Mouse (Mus musculus) lung, embryonic 14.5 days (tissue): ENCODE results near the gene Slc35b2. TPM values are rescaled to one million over a fixed set of nuclear protein-coding genes. Genes with fewer than 3 reads are reported as not detected.

ENCODE experiments used
- ATAC-seq: fragments of 200-750 bp; cut with Nextera tagmentation; 2 replicates; pipeline ENCODE4 v1.8.0; 2017; ENCODE audit warnings: mild to moderate bottlenecking, moderate TSS enrichment, moderate library complexity; ENCODE audit not compliant: insufficient read depth
- DNase-seq: peaks from one replicate; pipeline ENCODE4 v3.0.0-alpha.2; 2015
- H3K27ac ChIP-seq: fragments of 300-500 bp; sonication (generic); 2 replicates; pipeline ENCODE4 v1.5.1; 2014; ENCODE audit warnings: low read depth, mild to moderate bottlenecking, moderate library complexity
- H3K27me3 ChIP-seq: fragments of 300-500 bp; sonication (generic); 2 replicates; pipeline ENCODE4 v1.6.1; 2014; ENCODE audit warnings: low read length, control low read depth; ENCODE audit not compliant: insufficient read depth
- H3K36me3 ChIP-seq: fragments of 300-500 bp; sonication (generic); 2 replicates; pipeline ENCODE4 v1.6.1; 2014; ENCODE audit warnings: control low read depth; ENCODE audit not compliant: insufficient read depth
- H3K4me1 ChIP-seq: fragments of 300-500 bp; sonication (generic); 2 replicates; pipeline ENCODE4 v1.6.1; 2014; ENCODE audit warnings: antibody characterized with exemption, control low read depth; ENCODE audit not compliant: insufficient read depth
- H3K4me2 ChIP-seq: fragments of 300-500 bp; sonication (generic); 2 replicates; pipeline ENCODE4 v1.6.1; 2014; ENCODE audit warnings: mild to moderate bottlenecking
- H3K4me3 ChIP-seq: fragments of 300-500 bp; sonication (generic); 2 replicates; pipeline ENCODE4 v1.5.1; 2014; ENCODE audit warnings: low read depth, low read length
- H3K9ac ChIP-seq: fragments of 300-500 bp; sonication (generic); 2 replicates; pipeline ENCODE4 v1.6.1; 2014
- H3K9me3 ChIP-seq: fragments of 300-500 bp; sonication (generic); 2 replicates; pipeline ENCODE4 v1.6.1; 2016; ENCODE audit warnings: low read depth, low read length, control low read depth
- CTCF ChIP-seq: IDR thresholded peaks from 2 replicates; pipeline ENCODE4 v1.5.1; 2016; ENCODE audit warnings: antibody characterized with exemption, low read depth
- WGBS: fragments of 180-500 bp; shearing (Covaris S2); extraction: QIAGEN DNeasy Blood & Tissue Kit; methylation state at CpG from one replicate; pipeline ENCODE4 v1.1.7; 2014; 5-methylcytosine and 5-hydroxymethylcytosine counted together
- polyA plus RNA-seq: library from polyadenylated mRNA; unstranded; fragments of >200 nt; fragmentation: Nextera tagmentation; extraction: Ambion mirVana; gene quantifications from 2 replicates; pipeline ENCODE4 v1.2.1, GENCODE M21; 2014

Gene Slc35b2
- polyA plus RNA-seq, 1 experiment from 2014 or later = 137 TPM

- no peak for ATAC-seq
- H3K9me3 ChIP-seq = no peaks in the 10 kb centered on the region
- no peak for TF ChIP-seq CTCF
- H3K36me3 ChIP-seq = 0 out of 2 replicates have a peak, but pooled peaks cover 28% of the 10 kb centered on the region
- no peak overlapping the region for H3K9ac ChIP-seq
- no peak overlapping the region for H3K27ac ChIP-seq
- H3K4me3 ChIP-seq = no peak overlapping the region
- no peaks in the 10 kb centered on the region for H3K4me1 ChIP-seq
- H3K4me2 ChIP-seq = no peak overlapping the region
- 79% methylated on average over 12 of the region's 12 CpGs for WGBS
- DNase-seq = no peak
- H3K27me3 ChIP-seq = no peaks in the 10 kb centered on the region
These were observed 44.8 kb upstream of the Slc35b2 start for GRCm38 (mm10) chr17:45518766-45519475.

DNA sequence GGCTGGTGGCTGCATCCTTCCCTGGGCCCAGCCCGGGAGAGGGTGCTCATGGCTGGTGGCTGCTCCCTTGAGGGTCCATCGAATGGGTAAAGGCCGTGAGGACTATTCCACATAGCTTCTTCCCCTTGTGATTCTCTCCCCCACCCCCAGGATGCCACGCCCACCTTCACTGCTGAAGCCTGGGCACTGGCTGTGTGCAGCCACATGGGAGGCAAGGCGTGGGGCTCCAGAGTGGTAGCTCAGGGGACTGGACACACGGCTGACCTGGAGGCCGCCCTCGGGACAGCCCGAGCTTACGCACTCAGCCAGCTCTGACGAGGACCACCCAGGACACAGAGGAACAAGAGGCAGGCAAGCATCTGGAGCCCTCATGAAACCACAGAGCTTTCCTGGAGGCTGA lies 43.5 kb upstream of the Slc35b2 start:
- no peak for TF ChIP-seq CTCF
- ATAC-seq = no peak
- Histone ChIP-seq H3K4me3 (no peak overlapping the region), H3K36me3 (0 out of 2 replicates have a peak, but pooled peaks cover 28% of the 10 kb centered on the region), H3K9me3 (no peaks in the 10 kb centered on the region), H3K4me2 (no peak overlapping the region), H3K27me3 (no peaks in the 10 kb centered on the region), H3K4me1 (no peaks in the 10 kb centered on the region), H3K9ac (no peak overlapping the region), H3K27ac (no peak overlapping the region)
- no peak for DNase-seq
- WGBS = 80% methylated on average over 11 of the region's 11 CpGs

- Histone ChIP-seq H3K36me3 (0 out of 2 replicates have a peak, but pooled peaks cover 15% of the 10 kb centered on the region), H3K9me3 (no peaks in the 10 kb centered on the region), H3K4me3 (peak within 1 kb of the TSS; percentile 35), H3K4me1 (no peaks in the 10 kb centered on the region), H3K27ac (no peak within 1 kb of the TSS), H3K4me2 (peak within 1 kb of the TSS; percentile 76), H3K27me3 (peaks cover 6% of the 10 kb centered on the region; the same call in 1 of the 2 replicates), H3K9ac (peak within 1 kb of the TSS; percentile 59)
- DNase-seq (peak; percentile 85), ATAC-seq (peak; percentile 81)
- TF ChIP-seq CTCF = 0 out of 2 replicates have a peak, but pooled peaks have one; percentile 26
- WGBS = under 1% methylated on average over 21 of the region's 21 CpGs
These were observed 40.4 kb upstream of the Slc35b2 start, which contains the start of gene Tcte1 for GRCm38 (mm10) chr17:45523263-45523662. Gene Tcte1 (plus strand): TSS chr17:45523434.

DNA sequence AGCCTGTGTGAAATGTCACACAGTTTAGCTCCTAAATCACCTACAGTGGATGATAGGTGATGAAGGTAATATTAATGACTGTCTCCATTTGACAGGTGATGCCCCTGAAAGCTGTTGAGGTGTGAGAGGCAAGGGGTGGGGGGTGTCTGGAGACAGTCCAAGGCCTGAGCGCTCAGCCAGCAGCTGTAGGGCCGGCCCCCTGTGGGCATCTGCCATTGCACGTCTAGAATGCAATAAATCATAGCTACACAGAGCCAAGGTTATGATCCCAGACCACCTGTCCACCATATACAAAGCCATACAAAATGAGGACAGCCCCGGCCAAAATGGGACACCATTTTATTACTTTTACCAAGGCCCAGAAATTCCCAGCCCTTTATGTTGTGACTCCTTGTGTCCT lies 38.7 kb upstream of the Slc35b2 start:
- H3K4me1 ChIP-seq = no peaks in the 10 kb centered on the region
- no peak overlapping the region for H3K9ac ChIP-seq
- H3K27ac ChIP-seq = no peak overlapping the region
- peaks cover 11% of the 10 kb centered on the region; the same call in 1 of the 2 replicates for H3K27me3 ChIP-seq
- H3K4me2 ChIP-seq = no peak overlapping the region
- no peak overlapping the region for H3K4me3 ChIP-seq
- no peak for TF ChIP-seq CTCF
- DNase-seq (no peak), ATAC-seq (no peak)
- 0 out of 2 replicates have a peak, but pooled peaks cover 6% of the 10 kb centered on the region for H3K36me3 ChIP-seq
- H3K9me3 ChIP-seq = no peaks in the 10 kb centered on the region
- WGBS = 57% methylated on average over 4 of the region's 4 CpGs

GRCm38 (mm10) chr17:45526571-45526970 lies 37.1 kb upstream of the Slc35b2 start:
- H3K27me3 ChIP-seq = peaks cover 18% of the 10 kb centered on the region

DNA sequence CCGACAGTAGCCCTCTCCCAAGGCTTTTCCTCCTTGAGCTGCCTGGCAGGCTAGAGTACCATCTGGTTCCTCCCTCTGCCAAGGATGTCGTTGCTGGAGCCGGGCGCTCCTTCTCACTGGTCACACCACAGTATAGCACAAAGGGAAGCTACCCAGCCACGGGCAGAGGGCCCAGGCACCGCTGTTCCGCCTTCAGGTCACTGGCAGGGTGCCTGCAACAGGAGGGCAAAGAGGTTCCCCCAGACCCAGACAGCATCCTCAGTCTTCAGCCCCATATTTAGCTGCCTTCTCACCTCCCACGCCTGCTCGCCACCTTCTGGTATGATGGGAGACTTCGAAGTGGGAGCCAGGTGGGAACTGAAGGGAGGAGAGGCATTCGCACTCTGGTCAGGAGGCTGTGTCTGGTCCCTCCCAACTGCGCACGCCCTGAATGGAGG lies 33.3 kb upstream of the Slc35b2 start:
- peaks cover 41% of the 10 kb centered on the region for H3K27me3 ChIP-seq
- 44% methylated on average over 13 of the region's 13 CpGs for WGBS

More at GRCm38 (mm10) chr17:45526571-45526970, 37.1 kb upstream of the Slc35b2 start:
- ATAC-seq = no peak
- DNase-seq = no peak
- Histone ChIP-seq H3K4me2 (no peak overlapping the region), H3K36me3 (no peaks in the 10 kb centered on the region), H3K9ac (no peak overlapping the region), H3K9me3 (no peaks in the 10 kb centered on the region), H3K27ac (no peak overlapping the region), H3K4me1 (no peaks in the 10 kb centered on the region), H3K4me3 (no peak overlapping the region)
- WGBS = 21% methylated on average over 5 of the region's 5 CpGs
- no peak for TF ChIP-seq CTCF

GRCm38 (mm10) chr17:45532896-45533295 lies 30.8 kb upstream of the Slc35b2 start:
- Histone ChIP-seq H3K4me2 (no peak overlapping the region), H3K36me3 (no peaks in the 10 kb centered on the region), H3K27ac (no peak overlapping the region), H3K9me3 (no peaks in the 10 kb centered on the region), H3K9ac (no peak overlapping the region), H3K4me3 (no peak overlapping the region), H3K4me1 (no peaks in the 10 kb centered on the region), H3K27me3 (peaks cover 48% of the 10 kb centered on the region)
- no peak for ATAC-seq
- no peak for DNase-seq
- TF ChIP-seq CTCF = no peak
- 45% methylated on average over 15 of the region's 15 CpGs for WGBS

More for the DNA sequence above, 33.3 kb upstream of the Slc35b2 start:
- H3K4me3 ChIP-seq = no peak overlapping the region
- no peaks in the 10 kb centered on the region for H3K36me3 ChIP-seq
- H3K27ac ChIP-seq = no peak overlapping the region
- DNase-seq (no peak), ATAC-seq (no peak)
- H3K4me2 ChIP-seq = no peak overlapping the region
- no peaks in the 10 kb centered on the region for H3K9me3 ChIP-seq
- H3K4me1 ChIP-seq = no peaks in the 10 kb centered on the region
- TF ChIP-seq CTCF = no peak
- H3K9ac ChIP-seq = no peak overlapping the region
